Comparison of ENCODE assay signal across 17 mouse cellular contexts in the genomic region with DNA sequence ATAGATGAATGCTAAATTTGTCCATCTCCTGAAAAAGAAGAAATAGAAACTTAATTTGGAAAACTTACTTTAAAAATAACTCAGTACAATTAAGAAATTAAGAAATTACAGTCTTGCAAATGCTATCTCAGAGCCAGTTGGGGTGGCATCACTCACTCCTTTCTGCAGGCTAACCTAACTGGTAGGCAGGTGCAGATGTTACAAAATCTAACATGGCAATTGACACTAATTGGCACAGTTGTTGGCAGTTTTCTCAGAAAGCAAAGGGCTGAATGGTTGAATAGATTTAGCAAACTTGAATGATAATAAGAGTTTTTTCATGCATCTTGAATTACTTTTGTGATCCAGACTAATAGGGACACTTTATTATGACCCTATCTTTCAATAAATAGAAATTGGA.
"Had no signal": no experiment of that assay in that cellular context is flagged by ENCODE, and none has a peak within 500 bp of the region (broad histone marks: within the 10 kb centered on the region; RNA-seq: fewer than 3 reads in every experiment).

No protein-coding gene starts in this region.

- H3K9me3 ChIP-seq: lung, embryonic 15.5 days; megakaryocyte, embryonic 14.5 days; midbrain, embryonic 12.5 days; midbrain, embryonic 15.5 days; neural tube, embryonic 12.5 days had no signal

- H3K36me3 ChIP-seq: lung, embryonic 15.5 days; midbrain, embryonic 12.5 days; midbrain, embryonic 15.5 days; neural tube, embryonic 12.5 days had no signal

- H3K4me1 ChIP-seq: lung, embryonic 15.5 days; midbrain, embryonic 15.5 days; neural tube, embryonic 12.5 days had no signal

- H3K9ac ChIP-seq: liver, embryonic 14.5 days; lung, embryonic 15.5 days; midbrain, embryonic 12.5 days; midbrain, embryonic 15.5 days; neural tube, embryonic 12.5 days had no signal

- DNase-seq: lung, adult 2 months; lung, postnatal 14 days; lung, postnatal 36 days; right cerebral cortex, postnatal 25 days; right cerebral cortex, postnatal 4 days; spleen, adult 18-20 months; thymus, adult 18-20 months; thymus, postnatal 14 days; thymus, postnatal 36 days had no signal

- H3K27me3 ChIP-seq: lung, embryonic 15.5 days; megakaryocyte, embryonic 14.5 days; midbrain, embryonic 12.5 days; midbrain, embryonic 15.5 days; neural tube, embryonic 12.5 days had no signal

- ATAC-seq: lung, postnatal 0 days; midbrain, embryonic 15.5 days had no signal

- H3K27ac ChIP-seq: liver, embryonic 14.5 days; lung, embryonic 15.5 days; macrophage; midbrain, embryonic 12.5 days; midbrain, embryonic 15.5 days; neural tube, embryonic 12.5 days had no signal

- H3K4me3 ChIP-seq: lung, embryonic 15.5 days; megakaryocyte, embryonic 14.5 days; midbrain, embryonic 12.5 days; midbrain, embryonic 15.5 days; neural tube, embryonic 12.5 days had no signal

- H3K4me2 ChIP-seq: lung, embryonic 15.5 days; midbrain, embryonic 12.5 days; midbrain, embryonic 15.5 days; neural tube, embryonic 12.5 days had no signal
